Mouse (Mus musculus) right cerebral cortex, postnatal 10 days (tissue): ENCODE measurements around the gene Slc4a4.

ENCODE experiments used
- DNase-seq, 2 experiments: peaks; one replicate each; pipeline ENCODE4 v3.0.0; 2021; ENCODE audit warnings: low spot score in 2 of 2

Slc4a4 gene

GRCm38 (mm10) chr5:88917221-88917620, 30.6 kb downstream of the Slc4a4 start:
- no peak for DNase-seq

- no peak for DNase-seq
Observed at GRCm38 (mm10) chr5:88917630-88918029, 31.0 kb downstream of the Slc4a4 start.

GRCm38 (mm10) chr5:88918538-88918937, 31.9 kb downstream of the Slc4a4 start:
- DNase-seq, result no peak

- DNase-seq, result no peak
Observed at GRCm38 (mm10) chr5:88925576-88925975, 39.0 kb downstream of the Slc4a4 start.

GRCm38 (mm10) chr5:88928201-88928916, 41.7 kb downstream of the Slc4a4 start:
- peak; percentile 61 to 62 for DNase-seq

GRCm38 (mm10) chr5:88929392-88930094, 42.9 kb downstream of the Slc4a4 start:
- peak; percentile 89 for DNase-seq

GRCm38 (mm10) chr5:88930129-88930528, 43.5 kb downstream of the Slc4a4 start:
- no peak for DNase-seq

GRCm38 (mm10) chr5:88930611-88931010, 44.0 kb downstream of the Slc4a4 start:
- DNase-seq, result peak in 1 of 2 experiments; percentile 34

GRCm38 (mm10) chr5:88931176-88931575, 44.6 kb downstream of the Slc4a4 start:
- no peak for DNase-seq

GRCm38 (mm10) chr5:88933454-88933853, 46.8 kb downstream of the Slc4a4 start:
- peak in 1 of 2 experiments; percentile 40 for DNase-seq

- DNase-seq, result peak; percentile 59 to 72
Observed at GRCm38 (mm10) chr5:88933946-88934345, 47.3 kb downstream of the Slc4a4 start.

- DNase-seq, result no peak
Observed at GRCm38 (mm10) chr5:88938208-88938607, 51.6 kb downstream of the Slc4a4 start.

GRCm38 (mm10) chr5:88939151-88939550, 52.5 kb downstream of the Slc4a4 start:
- DNase-seq, result no peak

- DNase-seq, result no peak
Observed at GRCm38 (mm10) chr5:88939782-88940181, 53.2 kb downstream of the Slc4a4 start.

GRCm38 (mm10) chr5:88941905-88942304, 55.3 kb downstream of the Slc4a4 start:
- no peak for DNase-seq

- DNase-seq, result peak; percentile 83 to 85
Observed at GRCm38 (mm10) chr5:88945661-88946339, 59.2 kb downstream of the Slc4a4 start.

- peak in 1 of 2 experiments; percentile 59 for DNase-seq
Observed at GRCm38 (mm10) chr5:88950337-88950736, 63.7 kb downstream of the Slc4a4 start.

- DNase-seq, result no peak
Observed at GRCm38 (mm10) chr5:88952757-88953577, 66.3 kb downstream of the Slc4a4 start.

- DNase-seq, result no peak
Observed at GRCm38 (mm10) chr5:88957735-88958134, 71.1 kb downstream of the Slc4a4 start.

GRCm38 (mm10) chr5:88958966-88959365, 72.3 kb downstream of the Slc4a4 start:
- peak in 1 of 2 experiments; percentile 39 for DNase-seq

- DNase-seq, result no peak
Observed at GRCm38 (mm10) chr5:88959412-88959811, 72.8 kb downstream of the Slc4a4 start.
